Mouse (Mus musculus): Measurements from ENCODE around the gene Defa30. TPM values are rescaled to one million over a fixed set of nuclear protein-coding genes. Genes with fewer than 3 reads are reported as not detected.
"Not testable (repeated sequence)": the region's sequence is repeated elsewhere in the genome, so short reads cannot be mapped to it uniquely, and the experiment has no call there.

The Defa30 gene
- total RNA-seq (2015; ENCODE audit: low replicate concordance) (not detected in 2 replicates), total RNA-seq (2017; ENCODE audit: low replicate concordance) (not detected in 2 replicates)

GRCm38 (mm10) chr8:21134342-21134741 lies at the start of gene Defa30:
TSS of gene Defa30 (plus strand) at chr8:21134642.
- not testable (repeated sequence) for ATAC-seq (replicated peaks; ENCODE audit: low FRiP score, poor library complexity, severe bottlenecking)

- ATAC-seq (replicated peaks; ENCODE audit: low FRiP score, poor library complexity, severe bottlenecking): no peak
Measured at GRCm38 (mm10) chr8:21093106-21093505, 41.3 kb upstream of the Defa30 start.

- ATAC-seq (replicated peaks; ENCODE audit: low FRiP score, poor library complexity, severe bottlenecking): not testable (repeated sequence)
Measured at GRCm38 (mm10) chr8:21095950-21096349, 38.5 kb upstream of the Defa30 start, which contains the start of gene Gm14851. TSS of gene Gm14851 (minus strand) at chr8:21096050.

GRCm38 (mm10) chr8:21161977-21162376 lies 27.5 kb downstream of the Defa30 start, which contains the start of gene Defa22:
TSS of gene Defa22 (plus strand) at chr8:21162277.
- not testable (repeated sequence) for ATAC-seq (replicated peaks; ENCODE audit: low FRiP score, poor library complexity, severe bottlenecking)

Other genes starting within 250 kb of the Defa30 start
- gene Defb33, start 242.0 kb upstream of the Defa30 start, total RNA-seq (2015; ENCODE audit: low replicate concordance): not detected in 2 replicates
- not detected in 2 replicates for gene Defb33, start 242.0 kb upstream of the Defa30 start, total RNA-seq (2017; ENCODE audit: low replicate concordance)
- gene Gm15056, start 232.0 kb upstream of the Defa30 start, total RNA-seq (2015; ENCODE audit: low replicate concordance): not detected in 2 replicates
- not detected in 2 replicates for gene Gm15056, start 232.0 kb upstream of the Defa30 start, total RNA-seq (2017; ENCODE audit: low replicate concordance)
- gene Gm6040, start 212.6 kb upstream of the Defa30 start, total RNA-seq (2015; ENCODE audit: low replicate concordance): not detected in 2 replicates
- gene Gm6040, start 212.6 kb upstream of the Defa30 start, total RNA-seq (2017; ENCODE audit: low replicate concordance): not detected in 2 replicates
- not detected in 2 replicates for gene AY761185, start 189.9 kb upstream of the Defa30 start, total RNA-seq (2015; ENCODE audit: low replicate concordance)
- not detected in 2 replicates for gene AY761185, start 189.9 kb upstream of the Defa30 start, total RNA-seq (2017; ENCODE audit: low replicate concordance)
- gene Defa21, start 109.1 kb upstream of the Defa30 start, total RNA-seq (2015; ENCODE audit: low replicate concordance): not detected in 2 replicates
- gene Defa21, start 109.1 kb upstream of the Defa30 start, total RNA-seq (2017; ENCODE audit: low replicate concordance): not detected in 2 replicates
- gene Defa23, start 79.6 kb upstream of the Defa30 start, total RNA-seq (2015; ENCODE audit: low replicate concordance): not detected in 2 replicates
- not detected in 2 replicates for gene Defa23, start 79.6 kb upstream of the Defa30 start, total RNA-seq (2017; ENCODE audit: low replicate concordance)
- gene Defa35, start 69.6 kb upstream of the Defa30 start, total RNA-seq (2015; ENCODE audit: low replicate concordance): not detected in 2 replicates
- gene Defa35, start 69.6 kb upstream of the Defa30 start, total RNA-seq (2017; ENCODE audit: low replicate concordance): not detected in 2 replicates
- gene Defa25, start 50.2 kb upstream of the Defa30 start, total RNA-seq (2015; ENCODE audit: low replicate concordance): not detected in 2 replicates
- gene Defa25, start 50.2 kb upstream of the Defa30 start, total RNA-seq (2017; ENCODE audit: low replicate concordance): not detected in 2 replicates
- not detected in 2 replicates for gene Gm14851, start 38.6 kb upstream of the Defa30 start, total RNA-seq (2015; ENCODE audit: low replicate concordance)
- not detected in 2 replicates for gene Gm14851, start 38.6 kb upstream of the Defa30 start, total RNA-seq (2017; ENCODE audit: low replicate concordance)
- not detected in 2 replicates for gene Defa22, start 27.6 kb downstream of the Defa30 start, total RNA-seq (2015; ENCODE audit: low replicate concordance)
- gene Defa22, start 27.6 kb downstream of the Defa30 start, total RNA-seq (2017; ENCODE audit: low replicate concordance): not detected in 2 replicates
- gene Defa31, start 57.0 kb downstream of the Defa30 start, total RNA-seq (2015; ENCODE audit: low replicate concordance): not detected in 2 replicates
- gene Defa31, start 57.0 kb downstream of the Defa30 start, total RNA-seq (2017; ENCODE audit: low replicate concordance): not detected in 2 replicates
- not detected in 2 replicates for gene Gm15293, start 66.9 kb downstream of the Defa30 start, total RNA-seq (2015; ENCODE audit: low replicate concordance)
- not detected in 2 replicates for gene Gm15293, start 66.9 kb downstream of the Defa30 start, total RNA-seq (2017; ENCODE audit: low replicate concordance)
- not detected in 2 replicates for gene Gm15292, start 115.1 kb downstream of the Defa30 start, total RNA-seq (2015; ENCODE audit: low replicate concordance)
- not detected in 2 replicates for gene Gm15292, start 115.1 kb downstream of the Defa30 start, total RNA-seq (2017; ENCODE audit: low replicate concordance)
- gene Defa27, start 180.9 kb downstream of the Defa30 start, total RNA-seq (2015; ENCODE audit: low replicate concordance): not detected in 2 replicates
- not detected in 2 replicates for gene Defa27, start 180.9 kb downstream of the Defa30 start, total RNA-seq (2017; ENCODE audit: low replicate concordance)
- not detected in 2 replicates for gene Defa29, start 192.4 kb downstream of the Defa30 start, total RNA-seq (2015; ENCODE audit: low replicate concordance)
- gene Defa29, start 192.4 kb downstream of the Defa30 start, total RNA-seq (2017; ENCODE audit: low replicate concordance): not detected in 2 replicates
- not detected in 2 replicates for gene Defa2, start 243.9 kb downstream of the Defa30 start, total RNA-seq (2015; ENCODE audit: low replicate concordance)
- not detected in 2 replicates for gene Defa2, start 243.9 kb downstream of the Defa30 start, total RNA-seq (2017; ENCODE audit: low replicate concordance)

All from erythroblast, adult 5-6 weeks (primary cell).